Mouse (Mus musculus) testis, adult 2 months (tissue): ENCODE data around the gene Babam2.

Source experiments
- CTCF ChIP-seq: fragments of 200-500 bp; IDR thresholded peaks from 2 replicates; pipeline ENCODE4 v1.5.1; 2012; ENCODE audit warnings: low read depth, mild to moderate bottlenecking, inconsistent platforms, low read length, moderate library complexity; ENCODE audit not compliant: control insufficient read depth, insufficient read depth, insufficient replicate concordance
- POLR2A ChIP-seq: fragments of 200-500 bp; IDR thresholded peaks from 2 replicates; pipeline ENCODE4 v1.6.1; 2012; ENCODE audit warnings: low read depth, mild to moderate bottlenecking, inconsistent platforms, low read length, moderate library complexity; ENCODE audit not compliant: control insufficient read depth

- TF ChIP-seq POLR2A = no peak
- TF ChIP-seq CTCF = no peak
Measured at GRCm38 (mm10) chr5:31820801-31821200, 123.3 kb downstream of the Babam2 start.
